Mouse (Mus musculus): ENCODE results near the gene Lrrc72. TPM values are rescaled to one million over a fixed set of nuclear protein-coding genes. Genes with fewer than 3 reads are reported as not detected.
A peak's percentile ranks its signal among the peaks of the same experiment; 100 is the strongest.

Gene Lrrc72
- total RNA-seq, 2 experiments from 2014 or later = not detected

GRCm38 (mm10) chr12:36190343-36190742, 62.9 kb downstream of the Lrrc72 start:
- no peak for DNase-seq (ENCODE audit: low spot score)

DNA sequence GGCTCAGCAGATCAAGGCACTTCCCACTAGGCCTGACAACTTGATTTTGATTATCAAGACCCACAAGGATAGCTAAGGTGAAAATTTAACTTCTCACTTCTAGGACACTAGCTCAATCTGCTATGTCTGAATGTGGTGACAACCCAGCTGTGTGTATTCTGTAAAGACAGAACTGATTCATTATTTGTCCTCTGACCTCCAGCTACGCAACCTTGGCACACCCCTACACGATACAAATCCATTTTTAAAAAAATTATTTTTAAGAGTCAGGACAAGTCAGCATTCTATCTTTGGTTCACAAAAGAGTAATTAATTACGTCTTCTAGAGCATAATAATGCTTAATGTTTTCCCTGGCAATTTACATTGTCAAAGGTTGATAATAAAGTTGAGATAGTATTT, 63.6 kb downstream of the Lrrc72 start:
- DNase-seq (ENCODE audit: low spot score) = no peak

DNA sequence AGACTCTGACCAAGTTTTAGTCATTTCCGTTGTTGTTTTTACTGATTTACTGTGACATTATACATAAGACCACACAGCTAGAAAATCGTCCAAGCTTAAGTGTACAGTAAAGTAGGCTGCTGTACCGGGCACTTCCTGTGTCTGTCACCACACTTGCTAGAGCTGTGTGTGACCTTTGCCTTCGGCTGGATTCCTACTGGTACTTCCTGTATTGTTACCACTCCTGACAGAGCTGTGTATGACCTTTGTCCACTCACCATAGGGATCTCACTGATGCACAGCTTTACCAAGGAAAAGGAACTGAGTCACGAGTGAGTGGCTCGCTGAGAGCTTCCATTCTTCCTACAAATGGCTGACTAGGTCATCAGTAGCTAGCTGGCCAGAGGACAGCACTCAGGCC, 66.1 kb downstream of the Lrrc72 start:
- DNase-seq (ENCODE audit: low spot score) = no peak

- peak; percentile 5 for DNase-seq (ENCODE audit: low spot score)
Measured at GRCm38 (mm10) chr12:36182570-36182969, 70.6 kb downstream of the Lrrc72 start.

- no peak for DNase-seq (ENCODE audit: low spot score)
Measured at GRCm38 (mm10) chr12:36177227-36177626, 76.0 kb downstream of the Lrrc72 start.

- DNase-seq (ENCODE audit: low spot score) = no peak
Measured at GRCm38 (mm10) chr12:36165299-36165698, 87.9 kb downstream of the Lrrc72 start.

GRCm38 (mm10) chr12:36164126-36164791, 88.9 kb downstream of the Lrrc72 start:
- no peak for DNase-seq (ENCODE audit: low spot score)

Other genes starting within 250 kb of the Lrrc72 start
- gene Tspan13, start 210.9 kb downstream of the Lrrc72 start, total RNA-seq (2021) = 10 to 100 TPM; 18.9 to 23.8 TPM
- gene Ankmy2, start 96.3 kb downstream of the Lrrc72 start, total RNA-seq (2021) = 1 to 10 TPM; 5.3 to 5.4 TPM
- 100 to 1,000 TPM; 105 to 125 TPM for gene Bzw2, start 95.3 kb downstream of the Lrrc72 start, total RNA-seq (2021)
- under 1 TPM; 0.12 to 0.16 TPM for gene Sostdc1, start 60.7 kb upstream of the Lrrc72 start, total RNA-seq (2021)
- gene Ispd, start 128.1 kb upstream of the Lrrc72 start, total RNA-seq (2021) = 1 to 10 TPM; 3.1 to 3.8 TPM
- gene D630036H23Rik, start 128.8 kb upstream of the Lrrc72 start, total RNA-seq (2021) = under 1 TPM; 0.50 to 0.75 TPM

Measured in gastrocnemius, adult 18-20 months (tissue).